Mouse (Mus musculus) limb, embryonic 14.5 days (tissue): ENCODE data around the gene Art5. TPM values are rescaled to one million over a fixed set of nuclear protein-coding genes. Genes with fewer than 3 reads are reported as not detected.

Experiments
- ATAC-seq: fragments of 200-750 bp; cut with Nextera tagmentation; 2 replicates; pipeline ENCODE4 v1.8.0; 2017; ENCODE audit warnings: low read depth, moderate number of reproducible peaks, moderate TSS enrichment; ENCODE audit not compliant: low FRiP score
- DNase-seq: peaks from one replicate; pipeline ENCODE4 v3.0.0-alpha.2; 2015; ENCODE audit warnings: low spot score
- H3K27ac ChIP-seq: fragments of 300-500 bp; sonication (generic); replicated peaks from 2 replicates; pipeline ENCODE4 v1.5.1; 2014; ENCODE audit warnings: low read depth, mild to moderate bottlenecking, low read length, moderate library complexity, mixed read lengths
- H3K27me3 ChIP-seq: fragments of 300-500 bp; sonication (generic); 2 replicates; pipeline ENCODE4 v1.6.1; 2014; ENCODE audit warnings: low read length, mixed read lengths; ENCODE audit not compliant: control insufficient read depth, insufficient read depth
- H3K36me3 ChIP-seq: fragments of 300-500 bp; sonication (generic); 2 replicates; pipeline ENCODE4 v1.6.1; 2014; ENCODE audit warnings: mild to moderate bottlenecking, low read length, moderate library complexity, mixed read lengths; ENCODE audit not compliant: control insufficient read depth, insufficient read depth
- H3K4me1 ChIP-seq: fragments of 300-500 bp; sonication (generic); 2 replicates; pipeline ENCODE4 v1.6.1; 2014; ENCODE audit warnings: antibody characterized with exemption, low read length, mixed read lengths; ENCODE audit not compliant: control insufficient read depth, insufficient read depth
- H3K4me2 ChIP-seq: fragments of 300-500 bp; sonication (generic); replicated peaks from 2 replicates; pipeline ENCODE4 v1.6.1; 2014; ENCODE audit warnings: low read depth, mild to moderate bottlenecking, low read length, moderate library complexity; ENCODE audit not compliant: severe bottlenecking
- H3K4me3 ChIP-seq: fragments of 300-500 bp; sonication (generic); replicated peaks from 2 replicates; pipeline ENCODE4 v1.5.1; 2014; ENCODE audit warnings: low read length
- H3K9ac ChIP-seq: fragments of 300-500 bp; sonication (generic); 2 replicates; pipeline ENCODE4 v1.6.1; 2014; ENCODE audit warnings: mild to moderate bottlenecking, low read depth, low read length, moderate library complexity; ENCODE audit not compliant: severe bottlenecking
- H3K9me3 ChIP-seq: fragments of 300-500 bp; sonication (generic); 2 replicates; pipeline ENCODE4 v1.6.1; 2016; ENCODE audit warnings: low read length; ENCODE audit not compliant: control insufficient read depth
- POLR2A ChIP-seq: fragments of 200-500 bp; IDR thresholded peaks from 2 replicates; pipeline ENCODE4 v1.8.0; 2012; ENCODE audit warnings: inconsistent platforms, mild to moderate bottlenecking, moderate library complexity, borderline replicate concordance; ENCODE audit not compliant: insufficient read depth, insufficient read length; ENCODE audit errors: extremely low read depth
- WGBS: fragments of 180-500 bp; shearing (Covaris S2); extraction: QIAGEN DNeasy Blood & Tissue Kit; methylation state at CpG from one replicate; pipeline ENCODE4 v1.1.7; 2014; 5-methylcytosine and 5-hydroxymethylcytosine counted together
- polyA plus RNA-seq, 2 experiments: library from polyadenylated mRNA; depleted of rRNA in 1 of 2; stranded (reverse) in 1 of 2; unstranded in 1 of 2; fragments of >200 nt; fragmentation: Nextera tagmentation in 1 of 2; extraction: Ambion mirVana in 1 of 2; gene quantifications; 2 replicates each; pipeline versions ENCODE4 v1.2.1 to v1.2.3; 2012 to 2014

Gene Art5
- polyA plus RNA-seq, 2 experiments, result 2.4 to 3.0 TPM

- TF ChIP-seq POLR2A, result no peak
- H3K9ac ChIP-seq, result peak overlapping the region; percentile 53
- no peak for DNase-seq
- H3K27me3 ChIP-seq, result no peaks in the 10 kb centered on the region
- no peaks in the 10 kb centered on the region for H3K9me3 ChIP-seq
- WGBS, result 13% methylated on average over 22 of the region's 23 CpGs
- no peak overlapping the region for H3K27ac ChIP-seq
- H3K36me3 ChIP-seq, result no peaks in the 10 kb centered on the region
- ATAC-seq, result no peak
- peaks cover 6% of the 10 kb centered on the region; the same call in 1 of the 2 replicates for H3K4me1 ChIP-seq
- H3K4me3 ChIP-seq, result peak overlapping the region; percentile 27
- peak overlapping the region; percentile 63 for H3K4me2 ChIP-seq
Measured at GRCm38 (mm10) chr7:102106700-102107141, 2.6 kb downstream of the Art5 start.

DNA sequence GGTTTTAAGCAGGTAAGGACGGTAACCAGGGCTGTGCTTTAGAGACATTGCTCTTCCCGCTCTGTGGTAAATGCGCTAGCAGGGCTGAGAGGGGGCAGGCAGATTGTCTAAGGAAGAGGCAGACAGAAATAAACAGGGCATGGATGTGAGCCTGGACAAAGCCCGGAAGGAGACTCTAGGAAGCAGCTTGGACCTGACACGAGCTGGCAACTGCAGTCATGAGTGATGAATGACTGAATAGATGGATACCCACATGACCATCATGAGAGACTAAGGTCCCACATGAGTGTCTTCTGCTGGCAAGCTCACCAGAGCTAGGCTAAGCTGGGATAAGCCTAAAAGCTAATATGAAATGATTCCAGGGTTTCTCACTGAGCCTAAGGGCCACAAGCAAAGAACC is 5.2 kb downstream of the Art5 start:
- Histone ChIP-seq H3K9me3 (no peaks in the 10 kb centered on the region), H3K4me2 (no peak overlapping the region), H3K9ac (no peak overlapping the region), H3K4me1 (peaks cover 12% of the 10 kb centered on the region; the same call in 1 of the 2 replicates), H3K27ac (no peak overlapping the region), H3K36me3 (no peaks in the 10 kb centered on the region), H3K27me3 (no peaks in the 10 kb centered on the region), H3K4me3 (no peak overlapping the region)
- ATAC-seq (no peak), DNase-seq (no peak)
- TF ChIP-seq POLR2A, result no peak
- 69% methylated on average over 5 of the region's 5 CpGs for WGBS

GRCm38 (mm10) chr7:102103555-102103954 is 5.7 kb downstream of the Art5 start:
- Histone ChIP-seq H3K36me3 (no peaks in the 10 kb centered on the region), H3K27ac (no peak overlapping the region), H3K4me3 (no peak overlapping the region), H3K9me3 (no peaks in the 10 kb centered on the region), H3K4me2 (no peak overlapping the region), H3K4me1 (peaks cover 12% of the 10 kb centered on the region; the same call in 1 of the 2 replicates), H3K27me3 (no peaks in the 10 kb centered on the region), H3K9ac (no peak overlapping the region)
- ATAC-seq, result no peak
- WGBS, result 75% methylated on average over 2 of the region's 2 CpGs
- no peak for TF ChIP-seq POLR2A
- no peak for DNase-seq

DNA sequence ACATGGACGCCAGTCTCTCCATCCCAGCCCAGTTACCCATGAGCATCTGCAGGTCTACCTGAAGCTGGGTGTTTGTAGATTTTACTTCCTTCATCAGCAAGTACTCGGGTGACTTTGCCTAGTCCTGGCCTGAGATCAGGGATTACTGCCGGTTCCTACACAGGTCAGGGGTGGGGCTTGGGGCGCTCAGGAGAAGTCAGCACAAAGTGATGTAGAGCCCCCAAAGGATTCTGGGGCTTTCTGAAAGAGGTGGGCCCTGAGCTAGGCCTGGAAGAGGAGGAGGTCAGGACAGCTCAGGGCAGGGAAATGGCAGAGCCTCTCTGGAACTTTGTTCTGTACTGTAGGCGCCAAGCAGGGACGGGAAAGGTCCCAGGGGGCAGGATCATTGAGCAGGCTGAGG is 6.6 kb downstream of the Art5 start:
- peaks cover 12% of the 10 kb centered on the region; the same call in 1 of the 2 replicates for H3K4me1 ChIP-seq
- no peak for TF ChIP-seq POLR2A
- H3K4me2 ChIP-seq, result no peak overlapping the region
- no peaks in the 10 kb centered on the region for H3K36me3 ChIP-seq
- H3K9ac ChIP-seq, result no peak overlapping the region
- no peak overlapping the region for H3K4me3 ChIP-seq
- H3K9me3 ChIP-seq, result no peaks in the 10 kb centered on the region
- no peak overlapping the region for H3K27ac ChIP-seq
- no peak for ATAC-seq
- DNase-seq, result no peak
- WGBS, result 38% methylated on average over 6 of the region's 6 CpGs
- no peaks in the 10 kb centered on the region for H3K27me3 ChIP-seq

DNA sequence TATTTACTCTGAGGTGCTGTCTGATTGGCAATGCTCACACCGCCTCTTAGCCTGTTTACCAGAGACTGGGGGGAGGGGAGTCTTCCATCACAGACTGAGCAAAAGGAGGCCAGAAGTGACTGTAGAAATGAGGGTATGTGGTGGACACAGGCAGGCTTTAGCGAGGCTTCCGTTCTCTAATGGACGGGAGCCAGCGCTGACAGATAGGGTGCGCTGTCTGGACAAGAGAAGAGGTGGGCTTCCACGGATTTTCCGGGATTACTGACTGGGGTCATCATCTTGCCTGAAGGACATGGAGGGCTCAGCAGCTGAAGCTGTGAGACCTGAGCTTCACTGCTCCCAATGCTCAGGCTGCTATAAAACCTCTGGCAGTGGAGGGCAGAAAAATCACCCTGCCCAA is 7.0 kb downstream of the Art5 start:
- no peak for DNase-seq
- 53% methylated on average over 8 of the region's 8 CpGs for WGBS
- H3K4me2 ChIP-seq, result no peak overlapping the region

GRCm38 (mm10) chr7:102101487-102101886 is 7.8 kb downstream of the Art5 start, which contains the start of gene Art1:
Art1 (plus strand) TSS chr7:102101743.
- no peak for DNase-seq
- TF ChIP-seq POLR2A, result no peak
- ATAC-seq, result 0 out of 2 replicates have a peak, but pooled peaks have one; percentile 27
- no peak within 1 kb of the TSS for H3K9ac ChIP-seq
- no peak within 1 kb of the TSS for H3K4me3 ChIP-seq
- WGBS, result 45% methylated on average over 5 of the region's 5 CpGs
- no peaks in the 10 kb centered on the region for H3K27me3 ChIP-seq
- H3K9me3 ChIP-seq, result no peaks in the 10 kb centered on the region
- 0 out of 2 replicates have a peak within 1 kb of the TSS, but pooled peaks have one; percentile 19 for H3K27ac ChIP-seq
- peaks cover 6% of the 10 kb centered on the region; the same call in 1 of the 2 replicates for H3K4me1 ChIP-seq
- H3K4me2 ChIP-seq, result no peak within 1 kb of the TSS
- no peaks in the 10 kb centered on the region for H3K36me3 ChIP-seq

More for the DNA sequence above, 7.0 kb downstream of the Art5 start:
- Histone ChIP-seq H3K9ac (no peak overlapping the region), H3K27me3 (no peaks in the 10 kb centered on the region), H3K36me3 (no peaks in the 10 kb centered on the region), H3K4me1 (peaks cover 12% of the 10 kb centered on the region; the same call in 1 of the 2 replicates), H3K4me3 (no peak overlapping the region), H3K27ac (no peak overlapping the region), H3K9me3 (no peaks in the 10 kb centered on the region)
- ATAC-seq, result no peak
- TF ChIP-seq POLR2A, result no peak
